Mouse (Mus musculus) intestine, embryonic 16.5 days (tissue): ENCODE measurements at regions not wholly inside any gene's neighbourhood (a gene's known extent, or its start where the extent isn't known, plus 50 kb on each side); places are given as distances from the start of the nearest gene placed in this dataset.

Source experiments
- ATAC-seq: fragments of 200-750 bp; cut with Nextera tagmentation; 2 replicates; pipeline ENCODE4 v1.8.0; 2017; ENCODE audit warnings: moderate TSS enrichment, moderate library complexity
- H3K27ac ChIP-seq: fragments of 300-500 bp; sonication (generic); 2 replicates; pipeline ENCODE4 v1.5.1; 2014; ENCODE audit warnings: mild to moderate bottlenecking, low read length
- H3K27me3 ChIP-seq: fragments of 300-500 bp; sonication (generic); replicated peaks from 2 replicates; pipeline ENCODE4 v1.6.1; 2014; ENCODE audit warnings: low read length, control low read depth, mixed read lengths; ENCODE audit not compliant: control insufficient read depth, insufficient read depth
- H3K36me3 ChIP-seq: fragments of 300-500 bp; sonication (generic); 2 replicates; pipeline ENCODE4 v1.6.1; 2014; ENCODE audit warnings: low read length, control low read depth; ENCODE audit not compliant: control insufficient read depth, insufficient read depth
- H3K4me1 ChIP-seq: fragments of 300-500 bp; sonication (generic); 2 replicates; pipeline ENCODE4 v1.6.1; 2014; ENCODE audit warnings: low read length, control low read depth, mixed read lengths; ENCODE audit not compliant: control insufficient read depth, insufficient read depth
- H3K4me2 ChIP-seq: fragments of 300-500 bp; sonication (generic); 2 replicates; pipeline ENCODE4 v1.6.1; 2014; ENCODE audit warnings: low read depth, low read length, control low read depth
- H3K4me3 ChIP-seq: fragments of 300-500 bp; sonication (generic); 2 replicates; pipeline ENCODE4 v1.5.1; 2014; ENCODE audit warnings: mild to moderate bottlenecking, low read length
- H3K9ac ChIP-seq: fragments of 300-500 bp; sonication (generic); 2 replicates; pipeline ENCODE4 v1.6.1; 2014; ENCODE audit warnings: low read depth, low read length
- H3K9me3 ChIP-seq: fragments of 300-500 bp; sonication (generic); 2 replicates; pipeline ENCODE4 v1.6.1; 2016; ENCODE audit warnings: low read length, control low read depth; ENCODE audit not compliant: control insufficient read depth
- WGBS: fragments of 180-500 bp; shearing (Covaris S2); extraction: QIAGEN DNeasy Blood & Tissue Kit; methylation state at CpG from one replicate; pipeline ENCODE4 v1.1.7; 2014; 5-methylcytosine and 5-hydroxymethylcytosine counted together

DNA sequence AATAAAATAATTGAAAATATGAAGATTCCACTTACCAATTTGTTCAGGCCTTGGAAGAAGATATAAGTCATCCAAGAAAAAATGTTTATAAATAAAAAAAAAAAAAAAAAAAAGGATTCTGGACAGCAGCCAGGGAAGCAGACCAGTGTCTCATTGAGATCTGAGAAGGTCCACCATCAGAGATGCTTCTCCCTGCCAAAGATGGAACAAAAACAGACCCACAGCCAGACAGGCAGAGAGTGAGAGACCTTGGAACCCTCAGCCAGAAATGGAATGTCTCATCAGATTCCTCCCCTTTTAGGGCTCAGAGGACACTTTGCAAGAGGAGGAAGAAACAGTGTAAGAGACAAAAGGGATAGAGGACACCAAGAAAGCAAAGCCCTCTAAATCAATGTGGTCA is 177.2 kb upstream of the Id4 start:
- no peak overlapping the region for H3K4me3 ChIP-seq
- H3K9ac ChIP-seq: no peak overlapping the region
- H3K4me1 ChIP-seq: no peaks in the 10 kb centered on the region
- H3K9me3 ChIP-seq: no peaks in the 10 kb centered on the region
- no peak overlapping the region for H3K4me2 ChIP-seq
- no peak for ATAC-seq
- H3K27ac ChIP-seq: no peak overlapping the region
- no peaks in the 10 kb centered on the region for H3K36me3 ChIP-seq
- no peaks in the 10 kb centered on the region for H3K27me3 ChIP-seq

DNA sequence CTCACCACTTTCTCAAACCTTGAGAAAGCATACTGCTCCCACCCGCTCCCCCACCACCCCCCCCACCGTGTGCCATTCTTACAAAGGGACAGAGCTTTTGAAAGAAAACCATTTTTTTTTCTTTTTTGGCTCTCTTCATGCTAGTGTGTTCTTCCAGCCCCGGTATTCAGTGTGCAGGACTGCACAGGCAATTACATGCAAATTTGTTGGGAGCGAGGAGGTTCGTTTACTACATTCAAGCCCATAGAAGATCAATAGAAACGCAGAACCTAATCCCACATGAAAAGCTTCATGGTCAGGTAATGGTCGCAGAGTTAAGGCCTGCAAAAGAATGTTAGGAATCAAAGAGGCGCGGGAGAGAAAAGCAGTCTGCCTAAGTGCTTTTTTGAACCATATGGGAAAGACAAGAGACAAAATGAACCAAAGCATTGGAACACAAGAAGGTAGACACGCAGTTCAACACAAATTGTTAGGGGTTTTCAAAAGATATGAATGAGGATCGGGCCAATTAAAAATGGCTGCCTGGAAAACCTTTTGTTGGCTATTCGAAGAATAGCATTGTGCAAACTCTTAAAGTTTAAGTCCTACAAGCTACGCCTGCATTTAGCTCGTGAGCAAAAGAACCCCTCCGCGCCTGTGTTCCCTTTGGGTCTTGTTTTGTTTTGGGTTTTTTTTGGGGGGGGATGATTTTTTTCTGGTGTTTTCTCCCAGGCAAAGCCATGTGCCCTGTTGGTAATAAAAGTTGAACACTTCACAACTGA is 166.6 kb upstream of the Id4 start:
- Histone ChIP-seq H3K9ac (no peak overlapping the region), H3K4me1 (no peaks in the 10 kb centered on the region), H3K4me2 (no peak overlapping the region), H3K27ac (no peak overlapping the region), H3K9me3 (no peaks in the 10 kb centered on the region), H3K27me3 (no peaks in the 10 kb centered on the region), H3K36me3 (no peaks in the 10 kb centered on the region), H3K4me3 (no peak overlapping the region)
- WGBS: 83% methylated on average over 16 of the region's 16 CpGs
- ATAC-seq: no peak

DNA sequence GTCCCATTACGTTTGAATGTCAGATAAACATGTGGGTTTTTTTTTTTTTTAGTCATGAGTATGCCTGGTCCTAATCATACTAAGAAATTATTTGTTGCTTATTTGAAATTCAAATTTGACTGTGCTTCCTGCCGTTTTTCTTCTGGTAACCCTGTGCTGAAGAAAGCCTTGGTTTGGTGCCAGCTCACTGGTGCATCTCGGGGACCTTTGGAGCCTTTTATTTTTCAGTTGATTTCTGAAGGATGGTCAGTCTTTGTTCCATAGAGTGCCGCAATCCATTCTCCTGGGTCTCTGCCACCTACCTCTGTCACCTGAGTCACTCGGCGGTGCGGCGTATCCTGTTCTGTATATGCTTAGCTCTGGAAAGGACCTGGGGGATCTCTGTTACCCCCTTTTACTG is 158.9 kb upstream of the Id4 start:
- Histone ChIP-seq H3K36me3 (no peaks in the 10 kb centered on the region), H3K9me3 (no peaks in the 10 kb centered on the region), H3K27me3 (no peaks in the 10 kb centered on the region), H3K27ac (no peak overlapping the region), H3K4me2 (no peak overlapping the region), H3K4me3 (no peak overlapping the region), H3K9ac (no peak overlapping the region), H3K4me1 (no peaks in the 10 kb centered on the region)
- no peak for ATAC-seq
- 68% methylated on average over 8 of the region's 8 CpGs for WGBS

DNA sequence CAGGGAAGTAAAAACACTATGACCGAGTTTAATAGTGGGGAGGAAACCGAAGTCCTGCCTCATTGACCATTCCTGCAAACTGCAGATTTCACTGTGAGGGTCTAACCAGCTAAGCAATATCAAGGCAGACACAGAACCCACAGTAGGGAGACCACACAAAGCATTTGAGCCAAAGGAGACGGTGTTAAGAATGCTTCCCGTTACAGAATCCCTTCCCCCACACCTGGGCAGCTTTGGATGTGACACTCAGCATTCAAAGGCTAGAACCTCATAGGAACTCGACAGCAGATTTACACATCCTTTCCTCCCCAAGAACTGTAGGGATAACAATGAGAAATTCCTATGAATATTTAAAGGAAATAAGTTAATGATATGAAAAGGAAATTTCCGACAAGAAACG is 158.5 kb upstream of the Id4 start:
- H3K9ac ChIP-seq: no peak overlapping the region
- H3K36me3 ChIP-seq: no peaks in the 10 kb centered on the region
- H3K4me2 ChIP-seq: no peak overlapping the region
- H3K4me1 ChIP-seq: no peaks in the 10 kb centered on the region
- H3K27ac ChIP-seq: no peak overlapping the region
- H3K27me3 ChIP-seq: no peaks in the 10 kb centered on the region
- ATAC-seq: no peak
- 57% methylated on average over 7 of the region's 7 CpGs for WGBS
- H3K9me3 ChIP-seq: no peaks in the 10 kb centered on the region
- no peak overlapping the region for H3K4me3 ChIP-seq

DNA sequence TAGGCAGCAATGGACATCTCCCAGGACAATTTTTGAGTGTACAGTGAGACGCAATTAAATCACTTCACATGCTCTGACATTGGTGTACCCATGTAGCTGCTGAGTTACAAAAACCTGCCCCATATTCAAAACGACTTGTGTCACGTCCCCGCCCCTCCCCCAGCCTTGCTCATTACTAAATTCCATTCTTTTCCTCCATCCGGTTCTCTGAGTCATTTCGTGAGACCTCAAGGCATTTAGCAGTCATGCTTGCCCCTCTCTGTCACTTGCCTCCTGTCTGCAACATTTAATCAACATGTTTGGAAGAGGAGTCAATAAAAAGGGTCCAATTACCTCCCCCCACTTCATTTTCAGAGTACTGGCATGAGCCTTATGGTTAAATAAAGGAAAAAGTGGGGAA is 156.3 kb upstream of the Id4 start:
- no peak for ATAC-seq
- no peak overlapping the region for H3K27ac ChIP-seq
- no peaks in the 10 kb centered on the region for H3K27me3 ChIP-seq
- no peak overlapping the region for H3K4me2 ChIP-seq
- no peak overlapping the region for H3K9ac ChIP-seq
- no peaks in the 10 kb centered on the region for H3K9me3 ChIP-seq
- no peak overlapping the region for H3K4me3 ChIP-seq
- no peaks in the 10 kb centered on the region for H3K4me1 ChIP-seq
- WGBS: 64% methylated on average over 6 of the region's 6 CpGs
- H3K36me3 ChIP-seq: no peaks in the 10 kb centered on the region

DNA sequence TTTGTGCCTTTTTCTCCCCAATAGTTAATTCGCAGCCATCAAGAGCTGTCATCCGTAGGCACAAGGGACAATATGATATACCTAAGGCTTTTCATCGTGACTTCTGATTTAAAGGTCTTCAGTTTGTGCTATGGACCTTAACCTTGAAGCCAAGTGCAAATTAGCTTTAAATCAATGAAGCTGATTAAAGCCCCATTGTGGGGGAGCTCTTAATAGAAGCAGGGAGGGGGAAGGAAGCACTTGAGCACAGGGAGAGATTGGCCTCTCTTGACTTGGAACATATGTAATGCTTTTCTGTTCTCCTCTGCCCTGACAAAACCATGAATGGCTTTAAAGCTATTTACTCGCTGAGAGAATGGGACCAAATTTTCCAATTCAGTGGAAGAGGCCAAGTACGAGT is 154.1 kb upstream of the Id4 start:
- H3K36me3 ChIP-seq: no peaks in the 10 kb centered on the region
- H3K9ac ChIP-seq: no peak overlapping the region
- H3K4me3 ChIP-seq: no peak overlapping the region
- H3K4me1 ChIP-seq: no peaks in the 10 kb centered on the region
- no peak for ATAC-seq
- H3K4me2 ChIP-seq: no peak overlapping the region
- WGBS: 77% methylated on average over 5 of the region's 5 CpGs
- H3K9me3 ChIP-seq: no peaks in the 10 kb centered on the region
- H3K27me3 ChIP-seq: no peaks in the 10 kb centered on the region
- H3K27ac ChIP-seq: no peak overlapping the region

DNA sequence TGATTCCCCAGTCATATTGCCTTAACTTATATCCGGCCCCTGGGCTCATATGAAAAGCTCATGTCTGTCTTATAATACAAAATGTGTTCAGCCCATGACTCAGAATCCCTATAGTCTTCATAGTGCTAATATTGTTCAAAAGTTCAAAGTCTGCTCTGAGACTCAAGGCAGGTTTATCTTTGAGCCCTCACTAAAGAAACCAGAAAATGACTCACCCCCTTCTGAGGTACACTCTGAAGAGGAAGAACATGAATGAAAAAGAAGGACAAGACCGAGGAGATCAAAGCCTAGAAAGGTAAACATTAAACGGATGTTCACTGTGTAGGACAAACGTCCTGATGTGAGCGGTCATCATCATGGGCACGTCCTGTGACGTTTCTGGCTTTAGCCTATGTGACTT is 145.1 kb upstream of the Id4 start:
- WGBS: 70% methylated on average over 7 of the region's 7 CpGs
- H3K4me2 ChIP-seq: no peak overlapping the region
- H3K27me3 ChIP-seq: no peaks in the 10 kb centered on the region
- no peaks in the 10 kb centered on the region for H3K9me3 ChIP-seq
- ATAC-seq: peak; percentile 59
- H3K27ac ChIP-seq: no peak overlapping the region
- H3K4me1 ChIP-seq: no peaks in the 10 kb centered on the region
- no peaks in the 10 kb centered on the region for H3K36me3 ChIP-seq
- no peak overlapping the region for H3K4me3 ChIP-seq
- no peak overlapping the region for H3K9ac ChIP-seq

DNA sequence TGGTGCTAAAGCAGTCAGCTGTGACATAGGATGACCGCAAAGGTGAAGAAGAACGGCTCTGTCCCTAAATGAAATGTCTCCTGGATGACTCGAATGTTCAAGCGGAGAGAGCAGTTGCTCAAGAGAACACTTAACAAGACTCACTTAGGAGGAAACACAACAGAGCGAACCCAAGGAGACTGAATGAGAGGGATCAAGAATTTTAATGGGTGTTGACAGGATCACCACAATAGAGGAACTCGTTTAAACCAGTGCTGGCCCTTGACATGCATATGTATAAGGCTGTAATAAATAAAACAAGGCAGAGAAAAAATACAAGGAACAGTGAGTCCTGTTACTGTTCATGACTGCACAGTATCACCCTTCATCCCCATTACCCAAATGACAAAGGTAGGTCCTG is 134.4 kb upstream of the Id4 start:
- H3K36me3 ChIP-seq: no peaks in the 10 kb centered on the region
- no peaks in the 10 kb centered on the region for H3K9me3 ChIP-seq
- no peak overlapping the region for H3K4me3 ChIP-seq
- no peak overlapping the region for H3K4me2 ChIP-seq
- ATAC-seq: no peak
- H3K4me1 ChIP-seq: 0 out of 2 replicates have a peak, but pooled peaks cover 7% of the 10 kb centered on the region
- WGBS: 66% methylated on average over 6 of the region's 6 CpGs
- H3K27ac ChIP-seq: no peak overlapping the region
- no peak overlapping the region for H3K9ac ChIP-seq
- H3K27me3 ChIP-seq: no peaks in the 10 kb centered on the region

DNA sequence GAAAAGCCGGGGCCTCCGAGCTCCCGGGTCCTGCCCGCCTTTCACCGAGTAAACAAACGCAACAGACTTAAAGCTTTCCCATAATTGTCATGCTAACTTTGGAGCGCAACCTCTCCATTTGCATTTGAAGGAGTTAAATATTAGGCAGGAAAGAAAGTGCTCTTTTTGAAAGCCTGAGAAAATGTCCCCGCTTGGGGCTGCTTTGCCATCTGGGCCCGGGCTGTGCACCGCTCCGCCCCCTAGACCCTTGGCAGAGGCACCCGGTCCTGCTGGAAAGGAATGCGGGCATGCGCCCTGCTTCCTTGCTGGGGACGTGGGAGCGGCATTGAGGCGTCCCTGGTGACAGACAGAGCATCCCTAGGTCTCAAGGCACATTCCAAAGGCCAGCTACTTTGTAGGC is 130.3 kb upstream of the Id4 start:
- Histone ChIP-seq H3K36me3 (no peaks in the 10 kb centered on the region), H3K9ac (0 out of 2 replicates have a peak overlapping the region, but pooled peaks have one; percentile 25)

DNA sequence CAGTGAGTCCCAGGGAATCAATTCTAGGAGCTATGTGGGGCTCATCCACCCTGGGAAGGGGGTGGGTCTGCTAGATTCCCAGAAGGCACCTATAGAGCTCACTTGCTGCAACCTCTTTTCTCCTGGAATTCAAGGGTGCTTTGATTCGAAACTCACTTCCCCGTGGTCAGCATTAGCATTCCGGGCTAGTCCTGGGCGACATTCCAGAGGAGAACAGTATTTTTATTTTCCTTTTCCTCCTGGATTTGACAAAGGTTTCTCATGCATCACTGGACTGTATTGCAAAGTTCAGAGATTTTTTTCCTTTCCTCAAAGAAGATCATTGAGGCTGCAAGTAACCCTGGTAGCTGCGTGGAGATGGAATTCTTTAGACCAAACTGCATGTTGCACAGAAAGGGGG is 129.3 kb upstream of the Id4 start:
- Histone ChIP-seq H3K4me1 (0 out of 2 replicates have a peak, but pooled peaks cover 7% of the 10 kb centered on the region), H3K27me3 (0 out of 2 replicates have a peak, but pooled peaks cover 2% of the 10 kb centered on the region), H3K4me3 (no peak overlapping the region), H3K9ac (no peak overlapping the region), H3K27ac (no peak overlapping the region), H3K9me3 (no peaks in the 10 kb centered on the region), H3K4me2 (no peak overlapping the region), H3K36me3 (no peaks in the 10 kb centered on the region)
- ATAC-seq: no peak
- whole genome bisulfite sequencing: 38% methylated on average over 5 of the region's 5 CpGs

More for the DNA sequence above, 130.3 kb upstream of the Id4 start:
- Histone ChIP-seq H3K9me3 (no peaks in the 10 kb centered on the region), H3K4me2 (peak overlapping the region; percentile 53), H3K27ac (no peak overlapping the region), H3K4me3 (peak overlapping the region; percentile 32), H3K27me3 (0 out of 2 replicates have a peak, but pooled peaks cover 2% of the 10 kb centered on the region), H3K4me1 (0 out of 2 replicates have a peak, but pooled peaks cover 7% of the 10 kb centered on the region)
- WGBS: 2% methylated on average over 17 of the region's 17 CpGs
- ATAC-seq: no peak
